Mouse (Mus musculus): ENCODE data around the gene Smpd1.

Smpd1 gene

GRCm38 (mm10) chr7:105554212-105554942 lies at the start of gene Smpd1:
Smpd1 (plus strand) TSS chr7:105554360.
- DNase-seq (ENCODE audit: low read depth) = peak; percentile 86

- DNase-seq (ENCODE audit: low read depth) = no peak
Measured at GRCm38 (mm10) chr7:105507257-105507656, 46.9 kb upstream of the Smpd1 start.

GRCm38 (mm10) chr7:105510143-105510542 lies 44.0 kb upstream of the Smpd1 start:
- no peak for DNase-seq (ENCODE audit: low read depth)

GRCm38 (mm10) chr7:105513845-105514291 lies 40.3 kb upstream of the Smpd1 start:
- DNase-seq (ENCODE audit: low read depth) = no peak

GRCm38 (mm10) chr7:105514561-105514960 lies 39.6 kb upstream of the Smpd1 start:
- no peak for DNase-seq (ENCODE audit: low read depth)

GRCm38 (mm10) chr7:105515178-105515577 lies 39.0 kb upstream of the Smpd1 start:
- DNase-seq (ENCODE audit: low read depth) = peak; percentile 67

- no peak for DNase-seq (ENCODE audit: low read depth)
Measured at GRCm38 (mm10) chr7:105516669-105517360, 37.3 kb upstream of the Smpd1 start.

GRCm38 (mm10) chr7:105519336-105519735 lies 34.8 kb upstream of the Smpd1 start:
- no peak for DNase-seq (ENCODE audit: low read depth)

GRCm38 (mm10) chr7:105519771-105520170 lies 34.4 kb upstream of the Smpd1 start:
- DNase-seq (ENCODE audit: low read depth) = no peak

GRCm38 (mm10) chr7:105520201-105520600 lies 34.0 kb upstream of the Smpd1 start:
- no peak for DNase-seq (ENCODE audit: low read depth)

- DNase-seq (ENCODE audit: low read depth) = no peak
Measured at GRCm38 (mm10) chr7:105524222-105524621, 29.9 kb upstream of the Smpd1 start.

- DNase-seq (ENCODE audit: low read depth) = no peak
Measured at GRCm38 (mm10) chr7:105527306-105527937, 26.7 kb upstream of the Smpd1 start.

- no peak for DNase-seq (ENCODE audit: low read depth)
Measured at GRCm38 (mm10) chr7:105528094-105528493, 26.1 kb upstream of the Smpd1 start.

- peak; percentile 32 for DNase-seq (ENCODE audit: low read depth)
Measured at GRCm38 (mm10) chr7:105534162-105534561, 20.0 kb upstream of the Smpd1 start.

GRCm38 (mm10) chr7:105545986-105546385 lies 8.2 kb upstream of the Smpd1 start:
- DNase-seq (ENCODE audit: low read depth) = no peak

- DNase-seq (ENCODE audit: low read depth) = no peak
Measured at GRCm38 (mm10) chr7:105547970-105548369, 6.2 kb upstream of the Smpd1 start.

GRCm38 (mm10) chr7:105549035-105549434 lies 5.1 kb upstream of the Smpd1 start:
- no peak for DNase-seq (ENCODE audit: low read depth)

- DNase-seq (ENCODE audit: low read depth) = no peak
Measured at GRCm38 (mm10) chr7:105553456-105554211, 526 bp upstream of the Smpd1 start.

- DNase-seq (ENCODE audit: low read depth) = no peak
Measured at GRCm38 (mm10) chr7:105555571-105555970, 1.4 kb downstream of the Smpd1 start.

- DNase-seq (ENCODE audit: low read depth) = no peak
Measured at GRCm38 (mm10) chr7:105556406-105556805, 2.2 kb downstream of the Smpd1 start.

GRCm38 (mm10) chr7:105557671-105558070 lies 3.5 kb downstream of the Smpd1 start:
- no peak for DNase-seq (ENCODE audit: low read depth)

GRCm38 (mm10) chr7:105559016-105559415 lies 4.9 kb downstream of the Smpd1 start:
- DNase-seq (ENCODE audit: low read depth) = peak; percentile 23
